Mouse (Mus musculus) right cerebral cortex, postnatal 25 days (tissue): ENCODE results near the gene Fopnl.

ENCODE experiments used
- DNase-seq: peaks from one replicate; pipeline ENCODE4 v3.0.0; 2022

Gene Fopnl

GRCm38 (mm10) chr16:14316884-14317876 lies at the start of gene Fopnl:
Gene Fopnl, minus strand, starts transcription at chr16:14317405.
- DNase-seq = peak; percentile 96

- no peak for DNase-seq
Observed at GRCm38 (mm10) chr16:14366017-14366416, 48.8 kb upstream of the Fopnl start.

- DNase-seq = no peak
Observed at GRCm38 (mm10) chr16:14365457-14365856, 48.3 kb upstream of the Fopnl start.

- no peak for DNase-seq
Observed at GRCm38 (mm10) chr16:14364066-14364465, 46.9 kb upstream of the Fopnl start.

- DNase-seq = no peak
Observed at GRCm38 (mm10) chr16:14363496-14363895, 46.3 kb upstream of the Fopnl start.

- DNase-seq = no peak
Observed at GRCm38 (mm10) chr16:14362099-14362820, 45.1 kb upstream of the Fopnl start.

- peak; percentile 87 for DNase-seq
Observed at GRCm38 (mm10) chr16:14361362-14362098, 44.3 kb upstream of the Fopnl start, which contains the start of gene Abcc1. Gene Abcc1, plus strand, starts transcription at chr16:14361558.

- DNase-seq = no peak
Observed at GRCm38 (mm10) chr16:14360931-14361330, 43.7 kb upstream of the Fopnl start.

GRCm38 (mm10) chr16:14358531-14358930 lies 41.3 kb upstream of the Fopnl start:
- DNase-seq = no peak

- DNase-seq = no peak
Observed at GRCm38 (mm10) chr16:14357859-14358258, 40.7 kb upstream of the Fopnl start.

- no peak for DNase-seq
Observed at GRCm38 (mm10) chr16:14352663-14353062, 35.5 kb upstream of the Fopnl start.

GRCm38 (mm10) chr16:14352234-14352633 lies 35.0 kb upstream of the Fopnl start:
- DNase-seq = no peak

- DNase-seq = no peak
Observed at GRCm38 (mm10) chr16:14351571-14351970, 34.4 kb upstream of the Fopnl start.

GRCm38 (mm10) chr16:14344967-14345366 lies 27.8 kb upstream of the Fopnl start:
- no peak for DNase-seq

GRCm38 (mm10) chr16:14328156-14328555 lies 11.0 kb upstream of the Fopnl start:
- no peak for DNase-seq

GRCm38 (mm10) chr16:14320494-14320893 lies 3.3 kb upstream of the Fopnl start:
- no peak for DNase-seq

- no peak for DNase-seq
Observed at GRCm38 (mm10) chr16:14319681-14320080, 2.5 kb upstream of the Fopnl start.

- no peak for DNase-seq
Observed at GRCm38 (mm10) chr16:14312914-14313313, 4.3 kb downstream of the Fopnl start.

GRCm38 (mm10) chr16:14311371-14311770 lies 5.8 kb downstream of the Fopnl start:
- no peak for DNase-seq

- no peak for DNase-seq
Observed at GRCm38 (mm10) chr16:14309833-14310232, 7.4 kb downstream of the Fopnl start.

- no peak for DNase-seq
Observed at GRCm38 (mm10) chr16:14308245-14309073, 8.7 kb downstream of the Fopnl start.

- DNase-seq = no peak
Observed at GRCm38 (mm10) chr16:14307373-14307772, 9.8 kb downstream of the Fopnl start.
